ENCODE assay signal across 8 mouse cellular contexts in genomic region chr8:44826936-44827335, GRCm38 (mm10).
DNase-seq lines count a peak whose midpoint lies in the region; ATAC-seq and TF ChIP-seq lines count a peak whose summit lies in the region.

No protein-coding gene starts in this region.

- no peak for TF ChIP-seq POLR2A in limb, embryonic 14.5 days (IDR thresholded peaks at IDR 0.05; ENCODE audit: borderline replicate concordance, extremely low read depth, insufficient read depth, insufficient read length)

- H3K27ac ChIP-seq in embryonic facial prominence, embryonic 14.5 days (replicated peaks; ENCODE audit: low read depth, low read length) = 0 out of 2 replicates have a peak overlapping the region, but pooled peaks have one; percentile 46
- H3K27ac ChIP-seq in heart, embryonic 12.5 days (ENCODE audit: poor library complexity, severe bottlenecking) = no peak overlapping the region
- no peak overlapping the region for H3K27ac ChIP-seq in kidney, embryonic 14.5 days (ENCODE audit: low read depth, low read length)
- 0 out of 2 replicates have a peak overlapping the region, but pooled peaks have one; percentile 13 for H3K27ac ChIP-seq in limb, embryonic 14.5 days (replicated peaks; ENCODE audit: low read depth, low read length)

- WGBS in embryonic facial prominence, embryonic 14.5 days = 4% methylated on average over 13 of the region's 13 CpGs
- WGBS in heart, embryonic 12.5 days = 40% methylated on average over 13 of the region's 13 CpGs
- whole genome bisulfite sequencing in kidney, embryonic 14.5 days = 47% methylated on average over 13 of the region's 13 CpGs
- WGBS in limb, embryonic 14.5 days = 20% methylated on average over 13 of the region's 13 CpGs

- H3K36me3 ChIP-seq in embryonic facial prominence, embryonic 14.5 days (ENCODE audit: control insufficient read depth, insufficient read depth, low read length) = no peaks in the 10 kb centered on the region
- H3K36me3 ChIP-seq in heart, embryonic 12.5 days = no peaks in the 10 kb centered on the region
- no peaks in the 10 kb centered on the region for H3K36me3 ChIP-seq in kidney, embryonic 14.5 days (ENCODE audit: control insufficient read depth, insufficient read depth, low read length)
- no peaks in the 10 kb centered on the region for H3K36me3 ChIP-seq in limb, embryonic 14.5 days (ENCODE audit: control insufficient read depth, insufficient read depth, low read length)

- peak; percentile 90 for ATAC-seq in embryonic facial prominence, embryonic 14.5 days (ENCODE audit: low read depth)
- ATAC-seq in heart, embryonic 12.5 days (ENCODE audit: insufficient number of reproducible peaks, low FRiP score) = no peak
- peak; percentile 55 for ATAC-seq in kidney, embryonic 14.5 days (ENCODE audit: low FRiP score, low TSS enrichment)
- peak; percentile 82 for ATAC-seq in limb, embryonic 14.5 days (ENCODE audit: low FRiP score, low read depth)

- no peak overlapping the region for H3K9ac ChIP-seq in embryonic facial prominence, embryonic 14.5 days (ENCODE audit: low read depth, low read length)
- no peak overlapping the region for H3K9ac ChIP-seq in heart, embryonic 12.5 days
- no peak overlapping the region for H3K9ac ChIP-seq in kidney, embryonic 14.5 days (ENCODE audit: low read depth, low read length)
- H3K9ac ChIP-seq in limb, embryonic 14.5 days (ENCODE audit: low read depth, low read length, severe bottlenecking) = no peak overlapping the region

- H3K4me1 ChIP-seq in embryonic facial prominence, embryonic 14.5 days (ENCODE audit: control insufficient read depth, insufficient read depth, low read length) = peaks cover 8% of the 10 kb centered on the region; the same call in 1 of the 2 replicates
- H3K4me1 ChIP-seq in heart, embryonic 12.5 days (replicated peaks) = peaks cover 13% of the 10 kb centered on the region
- H3K4me1 ChIP-seq in kidney, embryonic 14.5 days (ENCODE audit: control insufficient read depth, insufficient read depth, low read length) = no peaks in the 10 kb centered on the region
- peaks cover 8% of the 10 kb centered on the region; the same call in 1 of the 2 replicates for H3K4me1 ChIP-seq in limb, embryonic 14.5 days (ENCODE audit: control insufficient read depth, insufficient read depth, low read length)

- H3K27me3 ChIP-seq in embryonic facial prominence, embryonic 14.5 days (replicated peaks; ENCODE audit: control insufficient read depth, insufficient read depth, low read length) = no peaks in the 10 kb centered on the region
- no peaks in the 10 kb centered on the region for H3K27me3 ChIP-seq in heart, embryonic 12.5 days (replicated peaks)
- no peaks in the 10 kb centered on the region for H3K27me3 ChIP-seq in kidney, embryonic 14.5 days (ENCODE audit: control insufficient read depth, insufficient read depth, low read length)
- no peaks in the 10 kb centered on the region for H3K27me3 ChIP-seq in limb, embryonic 14.5 days (ENCODE audit: control insufficient read depth, insufficient read depth, low read length)

- peaks cover 16% of the 10 kb centered on the region for H3K9me3 ChIP-seq in embryonic facial prominence, embryonic 14.5 days (ENCODE audit: control insufficient read depth, low read length)
- H3K9me3 ChIP-seq in heart, embryonic 12.5 days (replicated peaks) = peaks cover 9% of the 10 kb centered on the region
- H3K9me3 ChIP-seq in kidney, embryonic 14.5 days (ENCODE audit: control insufficient read depth, low read length) = peaks cover 11% of the 10 kb centered on the region
- H3K9me3 ChIP-seq in limb, embryonic 14.5 days (ENCODE audit: control insufficient read depth, low read length) = peaks cover 15% of the 10 kb centered on the region; the same call in 1 of the 2 replicates

- DNase-seq in left cerebral cortex, adult 18-20 months (ENCODE audit: low spot score in 2 of 2) = peak; percentile 2 to 24
- no peak for DNase-seq in left cerebral cortex, adult 11 months (ENCODE audit: low spot score)
- DNase-seq in embryonic facial prominence, embryonic 14.5 days (ENCODE audit: low spot score) = peak; percentile 97
- peak; percentile 89 for DNase-seq in limb, embryonic 14.5 days (ENCODE audit: low spot score)
- peak; percentile 56 for DNase-seq in ovary, adult 18-20 months (ENCODE audit: low spot score)
- no peak for DNase-seq in thymus, postnatal 25 days

- peak overlapping the region; percentile 44 for H3K4me2 ChIP-seq in embryonic facial prominence, embryonic 14.5 days (ENCODE audit: low read depth, low read length)
- H3K4me2 ChIP-seq in heart, embryonic 12.5 days = peak overlapping the region; percentile 47
- H3K4me2 ChIP-seq in kidney, embryonic 14.5 days (replicated peaks; ENCODE audit: low read depth, low read length) = peak overlapping the region; percentile 19; the same call in 1 of the 2 replicates
- H3K4me2 ChIP-seq in limb, embryonic 14.5 days (replicated peaks; ENCODE audit: low read depth, low read length, severe bottlenecking) = peak overlapping the region; percentile 20

- peak overlapping the region; percentile 9; the same call in 1 of the 2 replicates for H3K4me3 ChIP-seq in embryonic facial prominence, embryonic 14.5 days (ENCODE audit: low read depth, low read length)
- no peak overlapping the region for H3K4me3 ChIP-seq in heart, embryonic 12.5 days
- H3K4me3 ChIP-seq in kidney, embryonic 14.5 days (ENCODE audit: low read length) = no peak overlapping the region
- no peak overlapping the region for H3K4me3 ChIP-seq in limb, embryonic 14.5 days (replicated peaks; ENCODE audit: low read length)

Comparison
In these comparisons a context has a peak if more than half of its experiments do, and no peak if none do; other contexts are left out.
1. DNase-seq: peak in left cerebral cortex, adult 18-20 months (2 of 2), embryonic facial prominence, embryonic 14.5 days (single experiment), limb, embryonic 14.5 days (single experiment) and ovary, adult 18-20 months (single experiment); none in left cerebral cortex, adult 11 months (single experiment) and thymus, postnatal 25 days (single experiment).
2. H3K27ac ChIP-seq: peak in embryonic facial prominence, embryonic 14.5 days (single experiment) and limb, embryonic 14.5 days (single experiment); none in heart, embryonic 12.5 days (single experiment) and kidney, embryonic 14.5 days (single experiment).
3. Peak in every context shown above with its lines, with median percentiles within 50 percentile points of each other: H3K4me2 ChIP-seq.